Mouse (Mus musculus) MEL (cell line): ENCODE measurements around the gene Ccdc71. TPM values are rescaled to one million over a fixed set of nuclear protein-coding genes. Genes with fewer than 3 reads are reported as not detected.

Experiments used
- DNase-seq: peaks from one replicate; pipeline ENCODE4 v3.0.0; 2011; ENCODE audit warnings: low read depth, low spot score
- H3K27ac ChIP-seq: 2 replicates; pipeline ENCODE4 v1.5.1; 2012; ENCODE audit warnings: low read depth, mild to moderate bottlenecking, control low read depth, low read length, moderate library complexity; ENCODE audit not compliant: control insufficient read depth
- H3K27me3 ChIP-seq, 2 experiments: fragments of 150-350 bp in 1 of 2; sonication (generic) in 1 of 2; 2 replicates each; pipeline ENCODE4 v1.6.1; 2012; ENCODE audit warnings: low read length in 2 of 2, mild to moderate bottlenecking in 2 of 2, improper control_type of control experiment in 1 of 2, moderate library complexity in 1 of 2; ENCODE audit not compliant: insufficient read depth in 2 of 2, control insufficient read depth in 1 of 2
- H3K36me3 ChIP-seq, 2 experiments: 2 replicates each; pipeline ENCODE4 v1.6.1; 2012 to 2014; ENCODE audit warnings: low read length in 2 of 2, improper control_type of control experiment in 1 of 2, inconsistent platforms in 1 of 2, mild to moderate bottlenecking in 1 of 2; ENCODE audit not compliant: insufficient read depth in 2 of 2, control insufficient read depth in 1 of 2
- H3K4me1 ChIP-seq, 2 experiments: fragments of 150-350 bp in 1 of 2; sonication (generic) in 1 of 2; 2 replicates each; pipeline ENCODE4 v1.6.1; 2012; ENCODE audit warnings: low read length in 2 of 2, improper control_type of control experiment in 1 of 2, mild to moderate bottlenecking in 1 of 2; ENCODE audit not compliant: insufficient read depth in 2 of 2, control insufficient read depth in 1 of 2
- H3K4me3 ChIP-seq, 2 experiments: fragments of 150-350 bp in 1 of 2; sonication (generic) in 1 of 2; 2 replicates each; pipeline ENCODE4 v1.5.1; 2012; ENCODE audit warnings: low read depth in 2 of 2, low read length in 2 of 2, mild to moderate bottlenecking in 2 of 2, moderate library complexity in 2 of 2, control low read depth in 1 of 2, improper control_type of control experiment in 1 of 2; ENCODE audit not compliant: control insufficient read depth in 1 of 2, insufficient read depth in 1 of 2
- H3K79me2 ChIP-seq: 2 replicates; pipeline ENCODE4 v1.6.1; 2012; ENCODE audit warnings: mild to moderate bottlenecking, low read length, moderate library complexity; ENCODE audit not compliant: control insufficient read depth, poor library complexity, insufficient read depth
- H3K9ac ChIP-seq: 2 replicates; pipeline ENCODE4 v1.6.1; 2012; ENCODE audit warnings: low read depth, mild to moderate bottlenecking, control low read depth, low read length, moderate library complexity; ENCODE audit not compliant: control insufficient read depth, poor library complexity, severe bottlenecking
- H3K9me3 ChIP-seq: fragments of 150-350 bp; sonication (generic); replicated peaks from 2 replicates; pipeline ENCODE4 v1.6.1; 2012; ENCODE audit warnings: mild to moderate bottlenecking, low read length, improper control_type of control experiment, moderate library complexity; ENCODE audit not compliant: insufficient read depth
- BHLHE40 ChIP-seq: IDR thresholded peaks from 2 replicates; pipeline ENCODE4 v1.6.1; 2012; ENCODE audit warnings: low read depth, mild to moderate bottlenecking, inconsistent platforms, low read length, improper control_type of control experiment, borderline replicate concordance
- CHD2 ChIP-seq: IDR thresholded peaks from 2 replicates; pipeline ENCODE4 v1.6.1; 2011; ENCODE audit warnings: low read length, improper control_type of control experiment
- E2F4 ChIP-seq: IDR thresholded peaks from 2 replicates; pipeline ENCODE4 v1.6.1; 2011; ENCODE audit warnings: low read depth, low read length, improper control_type of control experiment, borderline replicate concordance
- ELF1 ChIP-seq: IDR thresholded peaks from 2 replicates; pipeline ENCODE4 v1.6.1; 2014; ENCODE audit warnings: low read depth, mild to moderate bottlenecking, inconsistent platforms, low read length, improper control_type of control experiment, moderate library complexity
- MAFK ChIP-seq: IDR thresholded peaks from 2 replicates; pipeline ENCODE4 v1.6.1; 2011; ENCODE audit warnings: low read depth, mild to moderate bottlenecking, low read length, improper control_type of control experiment, borderline replicate concordance
- MEF2A ChIP-seq: IDR thresholded peaks from 2 replicates; pipeline ENCODE4 v1.6.1; 2014; ENCODE audit warnings: low read depth, mild to moderate bottlenecking, inconsistent platforms, low read length, improper control_type of control experiment; ENCODE audit not compliant: poor library complexity, insufficient replicate concordance, severe bottlenecking; ENCODE audit errors: extremely low read depth
- NELFE ChIP-seq: IDR thresholded peaks from 2 replicates; pipeline ENCODE4 v1.6.1; 2011; ENCODE audit warnings: low read depth, low read length, improper control_type of control experiment
- RCOR1 ChIP-seq: IDR thresholded peaks from 2 replicates; pipeline ENCODE4 v1.6.1; 2012; ENCODE audit warnings: low read depth, mild to moderate bottlenecking, inconsistent platforms, low read length, improper control_type of control experiment
- TCF12 ChIP-seq: IDR thresholded peaks from 2 replicates; pipeline ENCODE4 v1.6.1; 2014; ENCODE audit warnings: low read depth, mild to moderate bottlenecking, inconsistent platforms, low read length, improper control_type of control experiment, moderate library complexity
- UBTF ChIP-seq: IDR thresholded peaks from 2 replicates; pipeline ENCODE4 v1.6.1; 2012; ENCODE audit warnings: low read depth, mild to moderate bottlenecking, inconsistent platforms, low read length, improper control_type of control experiment, moderate library complexity, borderline replicate concordance; ENCODE audit not compliant: insufficient read depth
- ZKSCAN1 ChIP-seq: IDR thresholded peaks from 2 replicates; pipeline ENCODE4 v1.6.1; 2012; ENCODE audit warnings: low read depth, mild to moderate bottlenecking, inconsistent platforms, low read length, improper control_type of control experiment, moderate library complexity
- polyA plus RNA-seq, 2 experiments: library from polyadenylated mRNA; stranded (reverse) in 1 of 2; unstranded in 1 of 2; fragments of >175 nt in 1 of 2; fragments of >200 nt in 1 of 2; gene quantifications; 2 replicates each; pipeline versions ENCODE4 v1.2.1 to v1.2.4; 2012; ENCODE audit warnings: low replicate concordance in 2 of 2, low read depth in 1 of 2; ENCODE audit not compliant: insufficient read length in 2 of 2, insufficient read depth in 1 of 2, missing spikeins in 1 of 2
- total RNA-seq: library from RNA; depleted of rRNA; stranded (reverse); fragments of 300-350 nt; gene quantifications from 2 replicates; pipeline ENCODE4 v1.2.3, GENCODE M21; 2012

Ccdc71 gene
- total and polyA plus RNA-seq, 3 experiments = 23.1 to 39.9 TPM; not detected in 1

DNA sequence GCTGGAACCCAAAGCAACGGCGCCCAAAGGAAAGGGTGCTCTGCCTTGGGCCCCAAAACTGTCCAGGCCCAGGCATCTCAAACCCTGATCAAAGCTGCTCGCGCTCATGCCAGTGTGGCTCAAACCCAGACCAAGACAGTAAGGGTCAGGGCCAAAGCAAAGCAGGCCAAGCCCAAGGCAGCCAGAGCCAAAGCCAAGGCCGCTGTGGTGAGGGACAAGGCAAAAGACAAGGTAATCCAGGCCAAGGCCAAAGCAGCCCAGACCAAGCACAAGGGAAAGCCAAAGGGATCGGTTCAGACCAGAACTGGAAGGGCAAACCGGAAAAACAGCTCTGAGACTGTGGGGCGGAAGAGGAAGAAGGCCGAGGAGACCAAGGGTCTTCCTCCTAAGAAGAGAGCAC, 3.4 kb downstream of the Ccdc71 start:
- Histone ChIP-seq H3K9ac (no peak overlapping the region), H3K27me3 (no peaks in the 10 kb centered on the region), H3K36me3 (peaks cover 0 to 19% of the 10 kb centered on the region in 2 experiments; a peak in 2 of 4 replicates), H3K27ac (no peak overlapping the region), H3K4me3 (no peak overlapping the region), H3K4me1 (peaks cover 8 to 22% of the 10 kb centered on the region in 2 experiments), H3K79me2 (peaks cover 16% of the 10 kb centered on the region), H3K9me3 (no peaks in the 10 kb centered on the region)
- TF ChIP-seq ELF1 (no peak), TCF12 (no peak), BHLHE40 (no peak), CHD2 (no peak)
- DNase-seq = no peak

DNA sequence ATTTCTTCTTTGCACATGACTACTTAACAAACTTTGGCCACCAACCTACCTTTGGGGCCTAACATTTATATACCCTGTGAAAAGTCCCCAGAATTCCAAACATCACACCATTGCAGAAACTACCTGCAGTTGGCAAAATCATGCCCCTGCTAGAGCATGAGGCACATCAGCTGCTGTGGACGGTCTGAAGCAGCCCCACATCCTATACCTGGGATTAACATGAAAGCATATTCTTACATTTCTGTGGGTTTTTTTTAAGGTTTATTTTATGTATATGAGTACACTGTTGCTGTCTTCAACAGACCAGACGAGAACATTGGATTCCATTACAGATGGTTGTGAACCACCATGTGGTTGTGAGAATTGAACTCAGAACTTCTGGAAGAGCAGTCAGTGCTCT, 5.9 kb downstream of the Ccdc71 start:
- TF ChIP-seq NELFE (no peak), RCOR1 (no peak), UBTF (no peak), ELF1 (no peak), MEF2A (no peak)
- Histone ChIP-seq H3K4me3 (no peak overlapping the region), H3K27ac (no peak overlapping the region), H3K79me2 (peaks cover 8% of the 10 kb centered on the region), H3K9me3 (no peaks in the 10 kb centered on the region), H3K9ac (no peak overlapping the region), H3K27me3 (no peaks in the 10 kb centered on the region), H3K4me1 (peaks cover 0 to 5% of the 10 kb centered on the region in 2 experiments; a peak in 2 of 4 replicates), H3K36me3 (peaks cover 0 to 5% of the 10 kb centered on the region in 2 experiments; a peak in 2 of 4 replicates)
- no peak for DNase-seq

DNA sequence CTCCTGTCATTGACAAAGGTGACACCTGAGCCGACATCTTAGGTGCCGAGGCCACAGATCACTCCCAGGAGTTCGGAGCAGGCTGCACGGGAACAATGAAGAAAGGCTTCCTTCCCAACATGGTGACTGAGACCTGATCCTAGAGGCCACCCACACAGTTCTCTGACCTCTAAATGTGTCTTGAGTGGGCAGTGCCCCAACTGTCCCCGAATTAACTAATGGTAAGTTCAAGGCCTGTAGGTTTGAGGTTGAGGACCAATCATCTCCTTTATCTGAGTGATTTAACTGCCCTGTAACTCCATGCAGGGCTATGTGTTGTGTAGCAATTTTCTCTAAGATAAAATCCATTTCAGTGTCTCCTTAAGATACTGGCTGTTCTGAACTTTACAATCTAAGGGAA, 9.1 kb downstream of the Ccdc71 start:
- no peaks in the 10 kb centered on the region for H3K79me2 ChIP-seq
- no peaks in the 10 kb centered on the region for H3K4me1 ChIP-seq
- DNase-seq = no peak
- H3K27ac ChIP-seq = no peak overlapping the region
- TF ChIP-seq TCF12 (no peak), MAFK (no peak), E2F4 (no peak), ZKSCAN1 (no peak)
- no peaks in the 10 kb centered on the region for H3K36me3 ChIP-seq
- no peak overlapping the region for H3K4me3 ChIP-seq
- no peak overlapping the region for H3K9ac ChIP-seq
- no peaks in the 10 kb centered on the region for H3K9me3 ChIP-seq
- H3K27me3 ChIP-seq = no peaks in the 10 kb centered on the region
